Mouse (Mus musculus) forebrain, embryonic 10.5 days (tissue): Measurements from ENCODE around the gene Hif3a. TPM values are rescaled to one million over a fixed set of nuclear protein-coding genes. Genes with fewer than 3 reads are reported as not detected.
"Not testable (repeated sequence)": the region's sequence is repeated elsewhere in the genome, so short reads cannot be mapped to it uniquely, and the experiment has no call there.

ENCODE experiments used
- DNase-seq: peaks from one replicate; pipeline ENCODE4 v3.0.0-alpha.2; 2017; ENCODE audit warnings: low spot score; ENCODE audit errors: extremely low spot score
- H3K27ac ChIP-seq: fragments of 300-500 bp; sonication (generic); 2 replicates; pipeline ENCODE4 v1.5.1; 2016; ENCODE audit warnings: mild to moderate bottlenecking
- H3K27me3 ChIP-seq: fragments of 300-500 bp; sonication (generic); 2 replicates; pipeline ENCODE4 v1.6.1; 2016; ENCODE audit warnings: mild to moderate bottlenecking; ENCODE audit not compliant: poor library complexity, severe bottlenecking
- H3K36me3 ChIP-seq: fragments of 300-500 bp; sonication (generic); replicated peaks from 2 replicates; pipeline ENCODE4 v1.6.1; 2016; ENCODE audit warnings: mild to moderate bottlenecking, moderate library complexity
- H3K4me1 ChIP-seq: fragments of 300-500 bp; sonication (generic); 2 replicates; pipeline ENCODE4 v1.6.1; 2016
- H3K4me3 ChIP-seq: fragments of 300-500 bp; sonication (generic); 2 replicates; pipeline ENCODE4 v1.5.1; 2016; ENCODE audit warnings: mild to moderate bottlenecking, moderate library complexity
- H3K9me3 ChIP-seq: fragments of 300-500 bp; sonication (generic); 2 replicates; pipeline ENCODE4 v1.6.1; 2016; ENCODE audit warnings: mild to moderate bottlenecking, moderate library complexity
- WGBS: fragments of 180-500 bp; shearing (Covaris S2); methylation state at CpG from one replicate; pipeline ENCODE4 v1.1.7; 2016; 5-methylcytosine and 5-hydroxymethylcytosine counted together
- polyA plus RNA-seq: library from polyadenylated mRNA; unstranded; fragments of >200 nt; fragmentation: Nextera tagmentation; extraction: Ambion mirVana; gene quantifications from 2 replicates; pipeline ENCODE4 v1.2.1, GENCODE M21; 2016

The Hif3a gene
- polyA plus RNA-seq = 4.3 and 5.3 TPM in 2 replicates

DNA sequence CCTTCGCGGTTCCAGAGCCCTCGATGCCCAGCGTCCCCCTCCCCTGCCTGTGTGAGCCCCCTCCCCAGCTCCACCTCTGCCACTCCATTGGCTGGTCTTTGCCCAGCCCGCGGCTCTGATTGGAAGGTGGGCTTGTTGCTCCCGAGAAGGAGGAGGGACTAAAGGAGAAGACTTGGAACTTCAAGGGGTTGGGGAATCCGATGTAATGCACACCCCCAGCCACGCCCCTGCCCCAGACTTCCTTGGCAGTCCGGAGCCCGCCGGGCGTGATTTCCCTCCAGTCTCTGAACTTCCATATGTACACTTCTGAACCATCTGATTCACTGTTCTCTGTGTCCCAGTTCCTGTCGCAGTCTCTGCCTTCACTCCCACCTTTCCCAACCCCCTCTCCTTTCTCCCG is at the start of gene Hif3a:
Gene Hif3a (minus strand): TSS at position 39 of the 400 bp plus-strand sequence.
- H3K27me3 ChIP-seq = peaks cover 32% of the 10 kb centered on the region
- H3K36me3 ChIP-seq = no peaks in the 10 kb centered on the region
- peak within 1 kb of the TSS; percentile 56 for H3K4me3 ChIP-seq
- under 1% methylated on average over 15 of the region's 15 CpGs for WGBS
- peak within 1 kb of the TSS; percentile 80 for H3K27ac ChIP-seq
- DNase-seq = peak; percentile 89
- H3K9me3 ChIP-seq = no peaks in the 10 kb centered on the region
- peaks cover 56% of the 10 kb centered on the region for H3K4me1 ChIP-seq

DNA sequence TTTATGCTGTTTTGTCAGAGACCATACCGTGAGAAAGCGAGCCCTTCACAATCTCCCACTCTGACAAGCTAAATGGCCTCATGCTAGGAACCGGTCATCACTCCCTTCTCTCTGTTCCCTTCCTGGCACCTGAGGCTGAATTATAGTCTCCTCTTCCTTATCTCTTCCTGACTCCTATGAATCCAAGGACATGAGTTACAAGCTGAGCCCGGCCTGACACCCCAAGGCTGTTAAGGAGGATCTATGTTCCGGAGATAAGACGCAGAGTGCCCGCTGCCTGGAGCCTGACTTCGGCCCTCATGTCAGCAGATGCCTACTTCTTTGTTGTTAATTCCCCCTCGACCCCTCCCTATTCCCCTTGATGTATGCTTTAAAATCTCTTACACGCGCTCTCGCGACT is 39.4 kb upstream of the Hif3a start:
- H3K9me3 ChIP-seq, H3K4me3 ChIP-seq, H3K36me3 ChIP-seq, H3K27ac ChIP-seq, H3K27me3 ChIP-seq, H3K4me1 ChIP-seq, DNase-seq: not testable (repeated sequence)
- 90% methylated on average over 13 of the region's 13 CpGs for WGBS

DNA sequence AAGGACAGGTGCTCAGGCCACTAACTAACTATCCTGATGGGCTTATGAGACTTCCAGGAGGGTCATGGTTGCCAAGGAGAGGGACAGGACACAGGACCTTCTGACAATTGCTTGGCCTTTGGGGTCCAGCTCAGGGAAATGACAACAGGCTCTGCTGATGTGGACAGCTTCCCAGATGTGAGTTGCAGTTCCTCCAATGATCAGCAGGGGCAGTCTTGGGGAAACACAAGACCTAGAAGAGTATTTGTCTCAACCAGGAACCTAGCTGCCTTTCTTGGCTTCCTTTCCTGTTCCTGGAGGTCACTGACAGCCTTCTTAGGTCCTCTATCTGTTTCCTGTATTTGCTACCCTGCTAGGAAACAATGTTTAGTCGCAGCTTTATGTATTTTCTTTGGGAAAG is 29.1 kb upstream of the Hif3a start:
- Histone ChIP-seq H3K27me3 (no peaks in the 10 kb centered on the region), H3K9me3 (peaks cover 2% of the 10 kb centered on the region; the same call in 1 of the 2 replicates), H3K4me1 (no peaks in the 10 kb centered on the region), H3K36me3 (no peaks in the 10 kb centered on the region), H3K4me3 (no peak overlapping the region), H3K27ac (no peak overlapping the region)
- 10% methylated on average over 1 of the region's 1 CpGs for WGBS
- DNase-seq = no peak

DNA sequence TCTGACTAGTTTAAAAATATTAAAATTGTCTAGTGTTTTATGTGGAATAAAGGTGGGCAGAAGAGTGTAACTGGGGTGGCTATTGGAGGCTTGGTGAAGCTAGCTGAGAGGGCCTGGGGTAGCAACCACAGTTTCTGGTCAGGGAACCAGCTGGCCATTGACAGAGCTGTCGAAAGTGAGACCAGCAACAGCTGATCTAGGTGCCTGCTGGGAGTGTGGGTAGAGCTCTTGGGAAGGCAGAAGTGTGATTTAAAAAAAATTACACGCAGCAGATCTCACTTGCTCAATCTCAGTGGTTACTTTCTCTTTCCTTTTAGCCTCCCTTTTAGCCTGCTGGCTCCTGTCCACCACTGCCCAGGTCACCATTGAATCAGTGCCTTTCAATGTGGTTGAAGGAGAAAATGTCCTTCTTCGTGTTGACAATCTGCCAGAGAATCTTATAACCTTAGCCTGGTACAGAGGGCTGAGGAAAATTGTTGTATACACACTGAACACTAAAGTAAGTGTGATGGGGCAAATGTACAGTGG is 27.9 kb upstream of the Hif3a start:
- H3K4me1 ChIP-seq = no peaks in the 10 kb centered on the region
- H3K9me3 ChIP-seq = peaks cover 2% of the 10 kb centered on the region; the same call in 1 of the 2 replicates
- H3K4me3 ChIP-seq = no peak overlapping the region
- H3K27ac ChIP-seq = no peak overlapping the region
- no peak for DNase-seq
- no peaks in the 10 kb centered on the region for H3K27me3 ChIP-seq
- no peaks in the 10 kb centered on the region for H3K36me3 ChIP-seq
- WGBS = 64% methylated on average over 3 of the region's 3 CpGs

DNA sequence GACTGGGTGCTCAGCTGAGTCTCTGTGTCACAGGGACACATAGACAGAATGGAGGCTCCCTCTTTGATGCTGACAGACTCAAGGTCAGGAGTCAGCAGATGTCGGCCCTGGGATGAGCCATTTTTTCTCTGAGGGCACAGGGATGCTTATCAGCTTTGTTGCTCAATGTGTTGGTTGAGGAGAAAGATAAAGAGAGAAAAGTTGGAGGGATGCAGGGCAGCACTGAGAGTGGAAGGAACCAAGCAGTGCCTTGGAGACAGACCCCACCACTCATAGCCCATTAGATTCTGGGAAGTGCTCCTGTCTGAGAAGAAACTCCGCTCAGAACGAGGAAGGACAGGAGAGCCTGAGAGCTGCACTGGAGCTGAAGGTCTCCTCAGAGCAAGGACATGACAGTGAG is 25.5 kb upstream of the Hif3a start:
- 76% methylated on average over 3 of the region's 3 CpGs for WGBS

DNA sequence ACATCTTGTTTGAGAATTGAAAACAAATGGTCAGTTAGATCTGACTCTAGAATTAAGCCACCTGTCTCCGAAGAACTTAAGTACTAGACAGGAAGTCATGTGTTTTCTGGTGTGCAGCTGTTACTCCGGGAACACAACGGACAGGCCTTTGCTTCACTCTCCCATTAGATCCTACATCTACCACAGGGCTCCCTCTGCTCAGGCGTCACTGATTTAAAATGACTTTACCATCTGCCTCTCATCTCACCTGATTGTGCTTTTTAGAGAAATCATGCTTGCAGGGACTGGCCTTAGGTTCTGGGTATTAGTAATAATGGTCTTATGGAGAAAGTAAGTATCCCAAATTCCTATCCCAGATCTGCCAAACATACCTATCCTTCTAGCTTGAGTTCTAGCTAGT is 20.5 kb upstream of the Hif3a start:
- Histone ChIP-seq H3K36me3 (no peaks in the 10 kb centered on the region), H3K27me3 (no peaks in the 10 kb centered on the region), H3K9me3 (peaks cover 4% of the 10 kb centered on the region), H3K4me1 (no peaks in the 10 kb centered on the region), H3K27ac (no peak overlapping the region), H3K4me3 (no peak overlapping the region)
- no peak for DNase-seq
- WGBS = 87% methylated on average over 4 of the region's 4 CpGs

More for the DNA sequence above, 25.5 kb upstream of the Hif3a start:
- DNase-seq = no peak
- Histone ChIP-seq H3K4me3 (no peak overlapping the region), H3K9me3 (no peaks in the 10 kb centered on the region; the same call in 1 of the 2 replicates), H3K36me3 (no peaks in the 10 kb centered on the region), H3K27me3 (no peaks in the 10 kb centered on the region), H3K27ac (no peak overlapping the region), H3K4me1 (no peaks in the 10 kb centered on the region)

DNA sequence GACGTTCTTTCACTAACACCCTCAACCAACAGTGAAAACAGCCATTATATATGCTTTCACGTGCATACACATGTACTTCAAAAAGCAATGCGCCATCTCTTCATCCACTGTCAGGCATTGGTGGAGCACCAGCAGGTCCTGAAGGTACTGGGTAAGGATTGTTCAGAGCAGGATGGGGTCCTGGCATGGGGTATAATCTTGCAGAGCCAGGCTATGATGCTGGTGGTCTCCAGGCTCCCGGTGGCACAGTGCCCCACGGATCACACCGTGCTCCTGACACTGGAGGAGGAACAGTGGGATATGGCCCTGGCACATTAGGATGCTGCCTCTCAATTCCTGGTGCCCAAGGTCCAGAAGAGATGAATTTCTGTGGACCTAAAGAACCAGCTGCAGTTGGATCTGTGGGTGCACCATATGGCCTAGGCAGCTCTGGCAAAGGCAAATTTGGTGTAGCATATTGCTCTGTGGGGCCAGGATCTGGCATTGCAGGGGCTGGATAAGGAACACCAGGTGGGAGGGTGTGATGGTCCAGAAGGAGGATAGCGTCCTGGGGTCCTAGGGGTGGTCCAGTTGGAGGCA is 15.9 kb upstream of the Hif3a start:
- WGBS = 86% methylated on average over 7 of the region's 7 CpGs
- DNase-seq = no peak

DNA sequence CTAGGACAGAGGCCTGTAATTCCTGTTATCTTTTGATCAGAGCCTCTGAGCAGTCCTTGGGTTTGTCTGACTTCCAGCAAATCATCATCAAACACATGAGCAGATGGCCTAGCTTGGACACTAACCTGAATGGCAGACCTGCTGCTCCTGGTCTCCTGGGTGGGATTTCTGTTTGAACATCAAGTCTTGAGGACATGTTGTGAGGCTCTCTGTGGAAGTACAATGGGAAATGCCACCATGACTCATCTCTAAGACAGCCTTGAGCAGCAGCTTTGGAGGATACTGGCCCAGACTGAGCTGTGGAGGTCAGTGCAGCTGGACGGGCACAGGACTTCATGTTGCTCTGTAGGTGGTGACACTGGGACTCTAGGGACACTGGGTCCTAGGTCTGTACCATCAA is 14.3 kb upstream of the Hif3a start:
- Histone ChIP-seq H3K27me3 (no peaks in the 10 kb centered on the region), H3K4me1 (no peaks in the 10 kb centered on the region), H3K4me3 (no peak overlapping the region), H3K36me3 (no peaks in the 10 kb centered on the region), H3K9me3 (peaks cover 9% of the 10 kb centered on the region; the same call in 1 of the 2 replicates), H3K27ac (no peak overlapping the region)
- 90% methylated on average over 1 of the region's 1 CpGs for whole genome bisulfite sequencing
- DNase-seq = no peak

More for the DNA sequence above, 15.9 kb upstream of the Hif3a start:
- Histone ChIP-seq H3K27me3 (no peaks in the 10 kb centered on the region), H3K4me3 (no peak overlapping the region), H3K9me3 (peaks cover 12% of the 10 kb centered on the region), H3K36me3 (no peaks in the 10 kb centered on the region), H3K27ac (no peak overlapping the region), H3K4me1 (no peaks in the 10 kb centered on the region)

DNA sequence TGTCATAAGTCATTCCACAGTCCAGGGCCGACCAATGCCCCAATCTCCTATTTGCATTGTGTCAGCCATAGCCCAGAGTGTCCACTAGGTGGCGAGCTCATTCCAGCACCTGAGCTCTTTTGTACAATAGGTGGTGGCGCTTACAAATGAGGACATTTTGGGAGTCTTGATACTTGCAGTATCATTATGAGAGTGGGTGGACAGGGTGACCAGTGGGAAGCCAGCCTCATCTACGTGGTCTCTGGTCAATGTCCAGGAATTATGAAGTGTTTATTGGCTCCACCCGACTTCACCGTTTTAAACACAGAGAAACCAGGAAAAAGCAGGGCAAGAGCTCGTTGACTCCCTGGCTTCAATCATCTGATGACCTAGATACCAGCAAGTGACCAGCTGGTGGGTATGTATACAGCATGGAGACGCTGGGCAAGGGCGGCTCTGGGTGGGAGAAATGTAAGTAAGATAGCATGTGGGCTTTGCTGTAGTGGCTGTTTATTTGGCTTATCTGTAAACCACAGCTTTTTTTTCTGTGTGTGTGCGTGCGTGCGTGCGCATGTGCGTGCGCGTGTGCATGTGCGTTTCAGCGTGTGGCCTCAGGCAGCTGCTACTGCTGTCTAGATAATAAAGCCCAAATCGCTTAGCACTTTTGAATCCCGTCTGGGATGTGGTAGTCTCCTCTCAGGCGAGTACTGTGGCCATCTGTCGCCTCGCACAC is 11.8 kb upstream of the Hif3a start, which contains the start of gene Psg16:
Gene Psg16 (plus strand): TSS at position 137 of the 712 bp plus-strand sequence.
- H3K27ac ChIP-seq = no peak within 1 kb of the TSS
- no peaks in the 10 kb centered on the region for H3K27me3 ChIP-seq
- H3K36me3 ChIP-seq = no peaks in the 10 kb centered on the region
- 70% methylated on average over 23 of the region's 23 CpGs for WGBS
- H3K9me3 ChIP-seq = peaks cover 9% of the 10 kb centered on the region; the same call in 1 of the 2 replicates
- no peaks in the 10 kb centered on the region for H3K4me1 ChIP-seq
- DNase-seq = peak; percentile 67
- no peak within 1 kb of the TSS for H3K4me3 ChIP-seq

DNA sequence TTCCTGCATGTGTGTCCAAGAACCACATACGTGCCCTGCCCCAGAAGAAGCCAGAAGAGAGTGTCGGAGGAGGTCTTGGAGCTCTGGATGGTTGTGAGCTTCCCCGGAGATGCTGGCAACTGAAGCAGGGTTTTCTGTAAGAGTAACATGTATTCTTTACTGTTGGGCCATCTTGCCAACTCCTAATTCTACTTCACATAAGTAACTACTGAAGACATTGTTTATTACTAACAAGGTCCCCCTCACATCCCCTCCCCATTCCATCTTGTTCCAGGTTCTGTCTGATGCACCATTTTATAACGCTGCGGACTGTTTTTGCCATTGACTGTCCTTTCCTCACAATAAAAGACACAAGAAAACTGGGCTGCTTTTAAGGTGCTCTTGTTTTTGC is 11.3 kb upstream of the Hif3a start:
- peaks cover 9% of the 10 kb centered on the region; the same call in 1 of the 2 replicates for H3K9me3 ChIP-seq
- WGBS = 58% methylated on average over 5 of the region's 5 CpGs
- no peaks in the 10 kb centered on the region for H3K36me3 ChIP-seq
- H3K4me3 ChIP-seq = no peak overlapping the region
- H3K4me1 ChIP-seq = no peaks in the 10 kb centered on the region
- no peak for DNase-seq
- H3K27ac ChIP-seq = no peak overlapping the region
- H3K27me3 ChIP-seq = no peaks in the 10 kb centered on the region

DNA sequence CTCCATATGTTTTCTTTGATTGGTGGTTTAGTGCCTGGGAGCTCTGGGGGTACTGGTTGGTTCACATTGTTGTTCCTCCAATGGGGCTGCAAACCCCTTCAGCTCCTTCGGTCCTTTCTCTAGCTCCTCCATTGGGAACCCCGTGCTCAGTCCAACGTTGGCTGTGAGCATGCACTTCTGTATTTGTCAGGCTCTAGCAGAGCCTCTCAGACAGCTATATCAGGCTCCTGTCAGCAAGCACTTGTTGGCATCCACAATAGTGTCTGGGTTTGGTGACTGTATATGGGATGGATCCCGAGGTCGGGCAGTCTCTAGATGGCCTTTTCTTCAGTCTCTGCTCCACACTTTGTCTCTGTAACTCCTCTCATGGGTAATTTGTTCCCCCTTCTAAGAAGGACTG is 5.4 kb upstream of the Hif3a start:
- H3K9me3 ChIP-seq, DNase-seq, H3K4me1 ChIP-seq, H3K27ac ChIP-seq, H3K36me3 ChIP-seq, H3K4me3 ChIP-seq: not testable (repeated sequence)
- peaks cover 12% of the 10 kb centered on the region for H3K27me3 ChIP-seq
- 71% methylated on average over 5 of the region's 5 CpGs for WGBS

DNA sequence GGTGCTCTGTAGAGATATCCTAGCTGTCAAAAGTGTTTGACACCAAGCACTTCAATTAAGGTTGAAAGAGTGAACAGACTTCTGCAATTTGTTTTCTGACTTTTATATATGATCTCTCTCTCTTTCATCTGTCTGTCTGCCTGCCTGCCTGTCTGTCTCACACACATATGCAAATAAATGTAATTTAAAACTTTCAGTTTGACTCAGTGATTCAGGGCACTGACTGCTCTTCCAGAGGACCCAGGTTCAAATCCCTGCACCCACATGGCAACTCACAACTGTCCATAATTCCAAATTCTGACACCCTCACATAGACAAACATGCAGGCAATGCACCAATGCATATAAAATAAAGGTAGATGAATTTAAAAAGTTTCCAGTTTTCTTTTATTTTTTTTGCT is 4.8 kb upstream of the Hif3a start:
- H3K9me3 ChIP-seq = no peaks in the 10 kb centered on the region
- no peak for DNase-seq
- H3K36me3 ChIP-seq = no peaks in the 10 kb centered on the region

DNA sequence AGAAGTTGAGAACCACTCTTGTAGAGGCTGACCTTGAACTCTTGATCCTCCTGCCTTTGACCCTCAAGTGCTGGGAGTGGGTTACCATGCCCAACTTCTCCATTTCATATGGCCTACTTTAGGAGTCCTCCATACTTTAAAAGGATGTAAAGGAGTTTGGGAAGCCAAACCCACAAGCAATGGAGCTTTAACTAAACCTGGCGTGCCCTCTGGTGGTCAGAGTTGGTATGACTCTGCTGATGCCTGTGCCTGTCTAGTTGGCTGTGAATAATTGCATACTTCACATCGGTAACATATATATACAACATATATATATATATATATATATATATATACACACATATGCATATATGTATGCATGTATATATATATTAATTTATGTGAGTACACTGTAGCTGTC is 4.2 kb upstream of the Hif3a start:
- H3K36me3 ChIP-seq = no peaks in the 10 kb centered on the region
- peaks cover 20% of the 10 kb centered on the region for H3K27me3 ChIP-seq
- peak; percentile 75 for DNase-seq
- 20% methylated on average over 2 of the region's 2 CpGs for WGBS
- H3K9me3 ChIP-seq = no peaks in the 10 kb centered on the region
- H3K4me1 ChIP-seq = peaks cover 18% of the 10 kb centered on the region
- no peak overlapping the region for H3K27ac ChIP-seq
- H3K4me3 ChIP-seq = no peak overlapping the region

More for the DNA sequence above, 4.8 kb upstream of the Hif3a start:
- Histone ChIP-seq H3K4me1 (peaks cover 12% of the 10 kb centered on the region), H3K27ac (no peak overlapping the region), H3K4me3 (no peak overlapping the region), H3K27me3 (peaks cover 14% of the 10 kb centered on the region)
